Mouse (Mus musculus) mesoderm, embryonic 11.5 days (tissue): ENCODE results near the gene Gpr132.
A peak's percentile ranks its signal among the peaks of the same experiment; 100 is the strongest.
"Not testable (repeated sequence)": the region's sequence is repeated elsewhere in the genome, so short reads cannot be mapped to it uniquely, and the experiment has no call there.

ENCODE experiments used
- DNase-seq: peaks from one replicate; pipeline ENCODE4 v3.0.0-alpha.2; 2012; ENCODE audit warnings: low read depth, low spot score

The Gpr132 gene

GRCm38 (mm10) chr12:112853050-112853729 is 14.8 kb downstream of the Gpr132 start:
- no peak for DNase-seq

GRCm38 (mm10) chr12:112851116-112851515 is 16.9 kb downstream of the Gpr132 start:
- DNase-seq = no peak

GRCm38 (mm10) chr12:112850344-112850743 is 17.7 kb downstream of the Gpr132 start:
- DNase-seq = no peak

GRCm38 (mm10) chr12:112849235-112850022 is 18.6 kb downstream of the Gpr132 start:
- no peak for DNase-seq

- DNase-seq = no peak
Observed at GRCm38 (mm10) chr12:112847880-112848279, 20.1 kb downstream of the Gpr132 start.

GRCm38 (mm10) chr12:112843803-112844202 is 24.2 kb downstream of the Gpr132 start:
- peak; percentile 81 for DNase-seq

- DNase-seq = not testable (repeated sequence)
Observed at GRCm38 (mm10) chr12:112842128-112842527, 25.9 kb downstream of the Gpr132 start.

GRCm38 (mm10) chr12:112841338-112841892 is 26.6 kb downstream of the Gpr132 start:
- DNase-seq = not testable (repeated sequence)

GRCm38 (mm10) chr12:112840209-112841086 is 27.6 kb downstream of the Gpr132 start:
- no peak for DNase-seq

- DNase-seq = no peak
Observed at GRCm38 (mm10) chr12:112835046-112835445, 33.0 kb downstream of the Gpr132 start.

- no peak for DNase-seq
Observed at GRCm38 (mm10) chr12:112833527-112833926, 34.5 kb downstream of the Gpr132 start.

- no peak for DNase-seq
Observed at GRCm38 (mm10) chr12:112832411-112832810, 35.6 kb downstream of the Gpr132 start.

GRCm38 (mm10) chr12:112830570-112830969 is 37.5 kb downstream of the Gpr132 start:
- no peak for DNase-seq

- DNase-seq = no peak
Observed at GRCm38 (mm10) chr12:112830141-112830540, 37.9 kb downstream of the Gpr132 start.

GRCm38 (mm10) chr12:112829244-112829864 is 38.7 kb downstream of the Gpr132 start, which contains the start of gene Cdca4:
Gene Cdca4, minus strand, starts transcription at chr12:112829423.
- DNase-seq = peak; percentile 97

GRCm38 (mm10) chr12:112828501-112829243 is 39.4 kb downstream of the Gpr132 start:
- DNase-seq = no peak

- no peak for DNase-seq
Observed at GRCm38 (mm10) chr12:112825901-112826300, 42.1 kb downstream of the Gpr132 start.

GRCm38 (mm10) chr12:112823221-112823620 is 44.8 kb downstream of the Gpr132 start:
- DNase-seq = no peak

- no peak for DNase-seq
Observed at GRCm38 (mm10) chr12:112822676-112823075, 45.4 kb downstream of the Gpr132 start.

- no peak for DNase-seq
Observed at GRCm38 (mm10) chr12:112821974-112822373, 46.1 kb downstream of the Gpr132 start.
